Mouse (Mus musculus) bone marrow macrophage, adult 2 months (primary cell): ENCODE measurements around the gene Emc7.

ENCODE experiments used
- CTCF ChIP-seq: IDR thresholded peaks from 2 replicates; pipeline ENCODE4 v1.5.1; 2012; ENCODE audit warnings: low read depth, mild to moderate bottlenecking, low read length, moderate library complexity
- POLR2A ChIP-seq: IDR thresholded peaks from 2 replicates; pipeline ENCODE4 v1.6.1; 2012; ENCODE audit warnings: mild to moderate bottlenecking, low read depth, low read length, borderline replicate concordance

GRCm38 (mm10) chr2:112429665-112430064 lies 25.1 kb upstream of the Emc7 start:
- TF ChIP-seq POLR2A (no peak), CTCF (no peak)
